Mouse (Mus musculus) layer of hippocampus, adult 2 months (tissue): ENCODE results near the gene Ero1l. TPM values are rescaled to one million over a fixed set of nuclear protein-coding genes. Genes with fewer than 3 reads are reported as not detected.

Experiments
- DNase-seq, 2 experiments: peaks; one replicate each; pipeline ENCODE4 v3.0.0; 2022; ENCODE audit warnings: low spot score in 2 of 2
- H3K27ac ChIP-seq: fragments of 200-600 bp; 2 replicates; pipeline ENCODE4 v1.8.1; 2022
- H3K4me3 ChIP-seq: fragments of 200-600 bp; 2 replicates; pipeline ENCODE4 v1.8.1; 2022; ENCODE audit warnings: mild to moderate bottlenecking
- CTCF ChIP-seq: fragments of 200-600 bp; conservative IDR thresholded peaks from 2 replicates; pipeline ENCODE4 v1.8.1; 2022; ENCODE audit warnings: antibody characterized with exemption, mild to moderate bottlenecking, moderate library complexity
- total RNA-seq, 2 experiments: library from RNA; stranded (reverse); gene quantifications; 2 replicates each; pipeline ENCODE4 v1.2.3; 2021

Ero1l gene
- total RNA-seq, 2 experiments from 2014 or later = 30.9 to 37.6 TPM

DNA sequence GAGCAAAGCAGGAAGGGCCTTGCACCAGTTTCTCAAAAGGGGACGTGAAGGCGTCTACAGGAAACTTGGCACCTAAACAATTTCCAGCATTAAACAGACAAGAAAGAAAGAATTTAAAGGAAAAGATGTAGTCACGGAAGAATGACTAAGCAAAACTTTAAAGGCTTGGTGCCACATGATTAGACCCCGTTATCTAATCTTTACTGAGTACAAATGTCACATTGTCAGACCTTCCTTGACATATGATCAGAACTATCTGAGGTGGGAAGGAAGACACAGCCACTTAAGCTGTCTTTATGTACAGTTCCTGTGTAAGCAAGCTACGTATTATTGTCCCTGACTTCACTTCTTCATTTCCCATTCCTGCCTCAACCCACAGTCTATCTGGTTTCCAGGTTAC lies 3.1 kb upstream of the Ero1l start:
- Histone ChIP-seq H3K4me3 (no peak overlapping the region), H3K27ac (no peak overlapping the region)
- DNase-seq = no peak
- TF ChIP-seq CTCF = no peak

DNA sequence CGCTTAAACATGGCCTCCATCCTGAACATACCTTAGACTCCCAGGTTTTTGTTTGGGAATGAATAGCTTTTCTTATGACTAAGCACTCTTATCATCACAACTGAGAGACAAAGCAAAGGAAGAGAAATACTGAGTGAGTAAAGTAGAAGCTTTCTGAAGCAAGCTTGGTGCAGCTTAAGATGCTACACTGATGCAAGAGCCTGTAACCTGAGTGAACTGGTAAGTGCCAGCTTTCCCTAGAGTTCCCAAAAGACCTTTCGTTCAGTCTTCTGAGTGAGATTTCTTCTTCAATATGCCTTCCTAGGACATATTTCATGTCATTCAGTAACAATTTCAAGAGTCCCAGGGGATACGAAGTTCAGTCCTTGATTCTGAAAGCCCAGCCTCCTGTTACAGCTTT lies 2.5 kb upstream of the Ero1l start:
- no peak for TF ChIP-seq CTCF
- Histone ChIP-seq H3K4me3 (no peak overlapping the region), H3K27ac (no peak overlapping the region)
- DNase-seq = no peak

GRCm38 (mm10) chr14:45320111-45320510 lies 1.5 kb upstream of the Ero1l start:
- no peak for TF ChIP-seq CTCF
- no peak overlapping the region for H3K27ac ChIP-seq
- DNase-seq = no peak
- no peak overlapping the region for H3K4me3 ChIP-seq

DNA sequence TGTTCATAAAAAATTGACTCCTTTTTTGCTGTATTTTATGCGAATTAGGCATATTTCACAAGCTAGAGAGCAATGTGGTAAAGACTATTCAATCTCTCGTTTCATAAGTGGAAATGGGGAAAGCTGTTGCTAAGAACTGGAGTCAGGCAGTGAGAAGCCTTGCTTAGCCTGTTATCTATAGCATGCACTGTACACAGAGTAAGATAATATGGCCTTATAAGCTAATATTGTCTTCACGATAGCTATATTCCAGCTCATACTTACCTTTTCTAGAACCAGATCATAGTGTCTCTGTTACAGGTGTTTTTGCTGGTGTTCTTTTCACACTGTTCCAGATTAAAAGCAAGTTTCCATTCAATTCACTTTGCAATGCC lies 653 bp upstream of the Ero1l start:
- Histone ChIP-seq H3K4me3 (peak overlapping the region; percentile 94), H3K27ac (peak overlapping the region; percentile 99)
- TF ChIP-seq CTCF = no peak
- DNase-seq = no peak

DNA sequence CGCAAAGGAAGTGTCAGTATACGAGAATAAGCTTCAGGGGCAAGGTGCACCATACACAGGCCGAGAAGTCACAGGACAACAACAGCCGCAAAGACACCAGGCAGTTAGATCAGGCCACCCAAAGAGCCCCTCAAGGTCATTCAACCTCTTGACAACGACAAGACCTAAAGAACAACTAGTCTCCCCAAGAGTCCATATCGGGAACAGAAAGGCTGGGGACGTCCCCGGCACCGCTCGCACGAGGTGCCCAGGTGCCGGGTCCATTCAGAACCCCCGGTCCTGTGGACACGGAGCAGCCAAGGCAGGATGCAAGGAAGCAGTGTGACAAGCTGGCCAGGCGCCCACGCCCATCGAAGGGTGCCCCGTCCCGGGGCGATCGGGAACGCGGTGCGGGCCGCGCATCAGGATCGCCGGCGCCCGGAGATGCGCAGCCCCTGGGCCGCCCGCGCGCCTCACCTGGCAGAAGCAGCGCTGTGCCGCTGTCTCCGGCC lies 605 bp downstream of the Ero1l start:
- no peak for DNase-seq
- TF ChIP-seq CTCF = no peak
- H3K27ac ChIP-seq = peak overlapping the region; percentile 99
- peak overlapping the region; percentile 94 for H3K4me3 ChIP-seq

DNA sequence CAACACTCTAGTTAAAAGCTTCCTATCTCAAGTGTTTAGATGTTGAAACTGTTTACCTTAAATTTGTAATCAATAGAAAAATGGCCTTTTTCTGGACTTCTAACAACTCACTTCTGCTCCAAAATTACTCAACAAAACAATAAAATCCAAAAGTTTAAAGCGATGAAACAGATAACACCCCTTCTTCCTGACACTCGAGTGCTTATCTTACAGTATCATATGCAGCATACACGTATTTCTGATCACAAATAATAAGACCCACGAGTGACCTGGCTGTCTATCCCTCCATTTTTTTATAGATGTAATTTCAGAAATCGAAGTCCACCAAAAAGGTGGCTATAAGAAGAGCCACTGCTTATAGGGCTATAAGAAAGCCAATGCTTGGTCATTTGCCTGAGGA lies 1.6 kb downstream of the Ero1l start:
- no peak for TF ChIP-seq CTCF
- Histone ChIP-seq H3K27ac (0 out of 2 replicates have a peak overlapping the region, but pooled peaks have one; percentile 99), H3K4me3 (peak overlapping the region; percentile 94)
- DNase-seq = no peak

GRCm38 (mm10) chr14:45310101-45310500 lies 8.5 kb downstream of the Ero1l start:
- H3K4me3 ChIP-seq = no peak overlapping the region
- DNase-seq = no peak
- no peak overlapping the region for H3K27ac ChIP-seq
- TF ChIP-seq CTCF = no peak

DNA sequence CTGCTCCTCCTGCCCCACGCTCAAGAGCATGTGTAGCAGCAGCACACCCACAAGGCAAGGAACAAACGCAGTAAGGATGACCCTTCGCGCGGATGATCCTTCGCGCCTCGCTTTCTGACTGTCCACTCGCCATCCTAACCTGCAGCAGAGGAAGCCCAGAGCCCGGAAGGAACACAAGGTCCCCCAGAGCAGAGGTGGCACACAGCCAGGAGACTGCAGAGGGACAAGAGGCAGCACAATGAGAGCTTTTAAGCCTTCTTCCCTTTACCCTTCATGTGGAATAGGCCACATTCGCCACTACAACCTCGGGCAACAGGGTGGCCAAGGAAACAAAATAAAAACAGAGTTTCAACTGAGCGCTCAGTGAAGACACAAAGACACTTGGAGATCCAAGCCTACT lies 8.9 kb downstream of the Ero1l start:
- Histone ChIP-seq H3K4me3 (no peak overlapping the region), H3K27ac (no peak overlapping the region)
- TF ChIP-seq CTCF = no peak
- no peak for DNase-seq

DNA sequence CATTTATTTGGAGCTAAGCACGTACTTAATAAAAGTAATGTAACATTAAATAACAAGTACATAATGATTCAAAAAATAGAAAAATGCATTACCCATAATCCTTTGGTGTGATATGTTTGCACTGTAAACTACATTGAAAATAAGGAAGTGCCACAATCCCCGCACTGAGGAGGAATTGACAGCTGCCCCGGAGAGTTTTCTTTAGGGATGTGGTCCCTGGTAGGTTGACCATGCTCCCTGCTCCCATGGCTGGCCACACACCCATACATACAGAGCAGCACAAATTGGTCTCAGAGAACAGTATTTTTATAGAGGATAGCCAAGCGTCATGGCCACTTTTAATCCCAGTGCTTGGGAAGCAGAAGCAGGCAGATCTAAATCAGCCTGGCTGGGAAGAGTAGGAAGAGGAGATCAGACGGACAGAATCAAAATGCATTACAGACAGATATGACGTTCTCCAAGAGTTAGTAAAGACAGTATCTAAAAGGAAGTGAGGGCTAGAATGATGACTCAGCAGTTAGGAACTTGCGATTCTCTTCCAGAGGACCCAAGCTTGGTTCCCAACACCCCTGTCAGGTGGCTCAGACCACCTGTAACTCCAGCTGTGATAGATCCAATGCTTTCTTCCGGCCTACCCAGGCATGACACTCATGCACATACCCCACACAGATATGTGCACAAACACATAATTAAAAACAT lies 10.8 kb downstream of the Ero1l start:
- no peak for DNase-seq
- no peak overlapping the region for H3K27ac ChIP-seq
- no peak overlapping the region for H3K4me3 ChIP-seq
- no peak for TF ChIP-seq CTCF

DNA sequence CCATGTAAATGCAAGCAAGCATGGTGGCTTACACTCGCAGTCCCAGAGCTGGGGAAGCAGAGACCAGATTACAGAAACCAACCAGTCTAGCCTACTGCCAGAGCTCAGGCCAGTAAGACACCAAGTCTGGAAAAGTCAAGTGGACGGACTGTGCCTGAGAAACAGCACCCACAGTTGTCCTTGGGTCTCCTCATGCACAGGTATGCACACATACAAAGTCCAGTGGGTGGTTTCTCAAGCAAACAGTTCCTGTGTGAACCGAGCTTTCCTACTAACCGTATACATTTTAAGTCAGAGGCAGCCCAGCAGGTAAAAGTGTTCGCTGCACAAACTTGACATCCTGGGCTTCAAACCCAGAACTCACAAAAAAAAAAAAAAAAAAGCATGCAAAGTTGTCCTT lies 12.7 kb downstream of the Ero1l start:
- no peak overlapping the region for H3K4me3 ChIP-seq
- no peak for TF ChIP-seq CTCF
- H3K27ac ChIP-seq = no peak overlapping the region
- no peak for DNase-seq

DNA sequence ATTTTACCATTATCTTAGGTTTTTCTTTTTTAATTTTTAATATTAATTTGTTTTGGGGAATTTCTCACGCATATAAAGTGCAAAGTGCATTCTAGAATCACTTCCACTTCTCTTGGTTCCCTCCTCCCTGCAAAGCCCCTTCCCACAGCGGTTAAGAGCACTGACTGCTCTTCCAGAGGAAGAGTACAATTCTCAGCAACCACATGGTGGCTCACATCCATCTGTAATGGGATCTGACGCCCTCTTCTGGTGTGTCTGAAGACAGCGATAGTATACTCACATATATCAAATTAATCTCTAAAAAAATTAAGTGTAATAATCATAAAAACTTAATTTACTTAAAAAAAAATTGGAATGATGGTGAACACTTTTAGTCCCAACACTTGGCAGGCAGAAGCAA lies 14.2 kb downstream of the Ero1l start:
- H3K27ac ChIP-seq = no peak overlapping the region
- H3K4me3 ChIP-seq = no peak overlapping the region
- no peak for DNase-seq
- peak; percentile 64 for TF ChIP-seq CTCF

DNA sequence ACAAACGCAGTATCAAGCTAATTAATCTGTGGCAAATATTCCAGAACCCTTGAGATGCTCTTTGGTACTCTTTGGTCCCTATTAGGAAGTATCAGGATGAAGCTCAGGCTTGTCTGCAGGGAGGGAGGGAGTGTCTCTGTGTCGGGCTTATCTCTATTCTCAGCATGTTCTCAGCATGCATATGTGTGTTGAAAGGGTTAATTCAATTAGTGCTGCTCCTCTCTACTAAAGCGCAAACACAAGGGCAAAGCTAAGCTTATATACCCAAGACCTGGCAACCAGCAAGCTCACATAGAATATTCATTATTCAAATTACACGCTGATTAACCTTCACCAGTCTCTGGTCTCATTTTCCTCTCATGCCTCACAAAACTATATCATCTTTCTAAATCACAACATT lies 14.6 kb downstream of the Ero1l start:
- DNase-seq = no peak
- H3K4me3 ChIP-seq = no peak overlapping the region

DNA sequence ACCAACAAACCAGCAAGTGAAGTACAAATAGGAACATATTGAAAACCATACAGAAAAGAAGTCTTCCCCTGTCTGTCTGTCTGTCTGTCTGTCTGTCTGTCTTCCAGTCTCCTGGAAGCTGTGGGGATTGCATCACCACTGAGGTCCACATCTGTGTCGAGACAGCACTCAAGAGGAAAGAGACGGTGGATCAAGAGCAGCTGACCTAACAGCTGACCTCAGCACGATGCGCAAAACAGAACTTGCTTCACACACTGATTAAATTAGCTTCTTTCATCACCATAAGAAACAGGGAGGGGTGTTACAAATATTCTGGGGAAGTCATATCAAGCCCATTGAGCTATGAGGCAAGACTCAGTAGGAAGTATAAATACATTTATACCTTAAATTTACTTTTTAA lies 27.0 kb downstream of the Ero1l start:
- no peak for DNase-seq
- no peak overlapping the region for H3K27ac ChIP-seq
- no peak for TF ChIP-seq CTCF
- no peak overlapping the region for H3K4me3 ChIP-seq

More for the DNA sequence above, 14.6 kb downstream of the Ero1l start:
- TF ChIP-seq CTCF = no peak
- H3K27ac ChIP-seq = no peak overlapping the region

GRCm38 (mm10) chr14:45282066-45282465 lies 36.5 kb downstream of the Ero1l start:
- TF ChIP-seq CTCF = no peak
- no peak for DNase-seq
- Histone ChIP-seq H3K4me3 (no peak overlapping the region), H3K27ac (no peak overlapping the region)
